Mouse (Mus musculus) E14TG2a.4 (cell line): Measurements from ENCODE around the gene Hic1.
"Not testable (repeated sequence)": the region's sequence is repeated elsewhere in the genome, so short reads cannot be mapped to it uniquely, and the experiment has no call there.

ENCODE experiments used
- CTCF ChIP-seq: conservative IDR thresholded peaks from 2 replicates; pipeline ENCODE4 v1.5.1; 2014; ENCODE audit warnings: low read length
- NANOG ChIP-seq: IDR thresholded peaks from 2 replicates; pipeline ENCODE4 v1.6.1; 2014; ENCODE audit warnings: borderline replicate concordance, low read length, mixed read lengths

- not testable (repeated sequence) for TF ChIP-seq CTCF, NANOG
These were observed 5.3 kb upstream of the Hic1 start for GRCm38 (mm10) chr11:75174574-75174973.
